Mouse (Mus musculus): ENCODE results near the gene B4galnt2. TPM values are rescaled to one million over a fixed set of nuclear protein-coding genes. Genes with fewer than 3 reads are reported as not detected.

B4galnt2 gene
- total and polyA plus RNA-seq, 3 experiments: 0.06 TPM; not detected in 2

DNA sequence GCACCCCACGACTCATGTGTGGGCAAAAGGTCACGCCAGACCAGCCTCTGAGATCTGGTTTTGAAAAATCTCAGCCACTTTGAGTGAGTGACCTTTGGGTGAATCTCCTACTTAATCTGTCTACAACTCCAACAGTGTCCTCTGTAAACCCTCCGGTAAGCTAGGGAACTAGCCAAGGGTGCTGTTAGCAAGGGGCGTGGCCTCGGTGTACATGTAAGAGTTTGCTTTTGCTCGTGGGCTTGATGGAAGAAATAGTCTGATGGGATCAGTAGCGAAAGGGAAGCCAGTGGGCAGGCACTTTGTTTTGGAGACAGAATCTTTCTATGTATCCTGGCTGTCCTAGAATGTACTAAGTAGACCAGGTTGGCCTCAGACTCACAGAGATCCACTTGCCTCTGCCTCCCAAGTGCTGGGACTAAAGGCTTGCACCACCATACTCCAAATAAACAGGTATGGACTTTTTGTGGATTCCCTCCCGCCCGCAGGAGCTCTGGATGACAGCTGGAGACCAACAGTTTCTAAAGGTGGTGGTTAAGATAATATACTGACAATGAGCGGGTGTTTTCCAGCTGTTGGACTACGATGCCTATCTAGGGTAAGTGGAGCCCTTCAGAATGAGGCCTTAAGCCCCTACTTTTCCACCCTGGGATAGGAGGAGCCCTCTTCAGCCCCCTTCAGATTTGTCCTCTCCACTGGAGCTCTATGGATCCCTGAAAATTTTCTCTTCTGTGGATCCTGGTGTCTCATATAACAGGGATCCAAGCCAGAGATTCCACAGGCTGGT, 86.3 kb downstream of the B4galnt2 start:
- 61% methylated on average over 11 of the region's 11 CpGs for WGBS
- H3K9ac ChIP-seq (ENCODE audit: low read depth, low read length): no peak overlapping the region
- no peaks in the 10 kb centered on the region for H3K27me3 ChIP-seq (ENCODE audit: control insufficient read depth, insufficient read depth, low read length)
- H3K4me1 ChIP-seq (ENCODE audit: control insufficient read depth, insufficient read depth, low read length): peaks cover 16% of the 10 kb centered on the region
- TF ChIP-seq EP300 (IDR thresholded peaks at IDR 0.05; ENCODE audit: insufficient read depth, low read depth, low read length): no peak
- 0 out of 2 replicates have a peak, but pooled peaks have one; percentile 34 for TF ChIP-seq POLR2A (IDR thresholded peaks at IDR 0.05; ENCODE audit: insufficient read depth, low read depth, low read length)
- TF ChIP-seq CTCF (IDR thresholded peaks at IDR 0.05): no peak
- DNase-seq: no peak
- H3K4me3 ChIP-seq: no peak overlapping the region
- H3K27ac ChIP-seq: peak overlapping the region; percentile 45
- H3K79me2 ChIP-seq (replicated peaks; ENCODE audit: control insufficient read depth, insufficient read depth, low read length): no peaks in the 10 kb centered on the region
- intact Hi-C loops (cut with DNase I): loop anchor here (2.0 kb wide), 1 partner anchor 58 kb away; no protein-coding TSS in a partner anchor
- no peaks in the 10 kb centered on the region for H3K36me3 ChIP-seq (ENCODE audit: control insufficient read depth, insufficient read depth, low read length)

DNA sequence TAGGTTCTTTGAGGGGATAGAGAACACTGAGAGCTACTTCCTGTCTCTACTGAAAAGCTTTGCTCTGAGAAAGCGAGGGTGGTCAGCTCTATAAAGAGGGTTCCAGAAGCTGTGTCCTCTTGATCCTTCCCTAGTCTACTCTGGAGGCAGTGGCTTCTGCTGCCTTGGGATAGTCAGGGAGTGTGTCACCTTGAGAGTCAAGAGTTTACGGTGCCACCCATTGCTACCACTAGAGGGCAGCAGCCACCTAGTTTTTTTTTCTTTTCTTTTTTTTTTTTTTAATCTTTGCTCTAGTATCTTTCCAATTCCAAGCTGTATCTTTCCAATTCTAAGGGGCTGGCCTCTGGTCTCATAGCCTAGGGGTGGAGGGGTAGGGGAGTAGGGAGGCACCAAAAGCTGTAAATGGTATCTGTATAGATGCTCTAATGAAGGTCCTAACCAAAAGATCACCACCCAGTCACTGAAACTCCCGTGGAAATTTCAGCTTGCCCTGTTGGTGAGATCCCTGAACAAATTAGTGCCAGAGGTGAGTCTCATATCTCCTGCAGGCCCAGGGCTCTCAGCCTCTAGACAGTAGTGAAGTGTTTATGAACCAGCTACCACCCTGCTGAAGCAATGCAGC, 87.1 kb downstream of the B4galnt2 start:
- Histone ChIP-seq H3K9ac (ENCODE audit: low read depth, low read length) (no peak overlapping the region; the same call in 1 of the 2 replicates), H3K79me2 (replicated peaks; ENCODE audit: control insufficient read depth, insufficient read depth, low read length) (no peaks in the 10 kb centered on the region), H3K27ac (peak overlapping the region; percentile 75), H3K27me3 (ENCODE audit: control insufficient read depth, insufficient read depth, low read length) (no peaks in the 10 kb centered on the region), H3K4me1 (ENCODE audit: control insufficient read depth, insufficient read depth, low read length) (peaks cover 16% of the 10 kb centered on the region), H3K36me3 (ENCODE audit: control insufficient read depth, insufficient read depth, low read length) (no peaks in the 10 kb centered on the region), H3K4me3 (no peak overlapping the region)
- no peak for TF ChIP-seq POLR2A (IDR thresholded peaks at IDR 0.05; ENCODE audit: insufficient read depth, low read depth, low read length)
- peak; percentile 92; the same call in 1 of the 2 replicates for TF ChIP-seq CTCF (IDR thresholded peaks at IDR 0.05)
- TF ChIP-seq EP300 (IDR thresholded peaks at IDR 0.05; ENCODE audit: insufficient read depth, low read depth, low read length): peak; percentile 84
- WGBS: 8% methylated on average over 3 of the region's 3 CpGs
- DNase-seq: peak; percentile 68 to 76
- intact Hi-C loops (cut with DNase I): loop anchor here (1.0 to 2.0 kb wide), 2 partner anchors 26 to 57 kb away; no protein-coding TSS in a partner anchor

DNA sequence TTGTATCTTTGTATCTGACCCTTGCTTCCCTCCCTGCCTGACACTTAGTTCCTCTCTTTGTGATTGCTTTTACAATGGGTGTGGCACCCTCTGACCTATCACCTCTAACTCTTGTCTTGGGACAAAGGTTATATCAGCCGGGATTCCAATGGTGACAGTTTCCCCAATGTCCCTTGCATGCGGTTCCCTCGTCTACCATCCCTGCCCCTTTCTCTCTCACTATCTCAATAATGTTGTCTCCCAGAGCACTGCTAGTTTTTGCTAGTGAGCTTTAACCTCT, 87.6 kb downstream of the B4galnt2 start:
- 16% methylated on average over 3 of the region's 3 CpGs for WGBS

DNA sequence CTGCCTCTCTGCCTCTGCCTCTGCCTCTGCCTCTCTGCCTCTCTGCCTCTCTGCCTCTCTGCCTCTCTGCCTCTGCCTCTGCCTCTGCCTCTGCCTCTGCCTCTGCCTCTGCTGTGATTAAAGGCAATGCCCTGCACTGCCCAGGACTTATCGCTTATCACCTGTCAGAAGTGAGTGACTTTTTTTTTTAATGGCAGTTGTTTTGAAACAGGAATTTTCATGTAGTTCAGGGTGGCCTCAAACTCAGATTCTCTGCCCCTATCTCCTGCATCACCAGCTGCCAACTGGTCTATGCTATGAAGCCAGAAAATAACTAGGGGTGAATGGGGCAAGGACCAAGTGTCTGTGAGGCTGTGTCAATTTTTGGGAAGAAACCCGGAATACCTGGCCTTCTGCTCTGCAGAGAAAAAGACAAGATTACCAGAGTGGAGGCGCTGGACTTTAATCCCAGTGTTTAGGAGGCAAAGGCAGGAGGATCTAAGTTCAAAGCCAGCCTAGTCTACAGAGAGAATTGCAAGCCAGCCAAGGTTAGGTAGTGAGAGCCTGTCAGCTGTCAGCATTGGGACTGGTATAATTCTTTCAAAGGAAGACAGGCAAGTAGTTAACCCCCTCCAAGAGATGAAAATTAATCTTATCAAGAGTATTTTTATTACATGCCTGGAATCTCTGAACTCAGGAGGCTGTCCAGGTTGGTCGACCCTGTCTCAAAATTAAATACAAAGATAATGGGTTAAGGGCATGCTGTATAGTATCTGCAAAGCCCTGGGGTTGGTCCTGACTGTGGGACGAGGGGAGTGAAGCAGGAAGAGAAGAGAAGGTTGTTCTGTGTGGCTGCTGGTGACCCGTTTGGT, 88.1 kb downstream of the B4galnt2 start:
- H3K9ac ChIP-seq (ENCODE audit: low read depth, low read length): peak overlapping the region; percentile 3; the same call in 1 of the 2 replicates
- H3K79me2 ChIP-seq (replicated peaks; ENCODE audit: control insufficient read depth, insufficient read depth, low read length): no peaks in the 10 kb centered on the region
- TF ChIP-seq CTCF (IDR thresholded peaks at IDR 0.05) (no peak), POLR2A (IDR thresholded peaks at IDR 0.05; ENCODE audit: insufficient read depth, low read depth, low read length) (no peak), EP300 (IDR thresholded peaks at IDR 0.05; ENCODE audit: insufficient read depth, low read depth, low read length) (no peak)
- intact Hi-C loops (cut with DNase I): loop anchor here (1.0 kb wide), 1 partner anchor 27 kb away; no protein-coding TSS in a partner anchor
- no peak overlapping the region for H3K4me3 ChIP-seq
- no peak for DNase-seq
- H3K27me3 ChIP-seq (ENCODE audit: control insufficient read depth, insufficient read depth, low read length): no peaks in the 10 kb centered on the region
- peaks cover 16% of the 10 kb centered on the region for H3K4me1 ChIP-seq (ENCODE audit: control insufficient read depth, insufficient read depth, low read length)
- peak overlapping the region; percentile 75 for H3K27ac ChIP-seq
- WGBS: 36% methylated on average over 6 of the region's 6 CpGs
- H3K36me3 ChIP-seq (ENCODE audit: control insufficient read depth, insufficient read depth, low read length): no peaks in the 10 kb centered on the region

More for the DNA sequence above, 87.6 kb downstream of the B4galnt2 start:
- Histone ChIP-seq H3K4me1 (ENCODE audit: control insufficient read depth, insufficient read depth, low read length) (peaks cover 16% of the 10 kb centered on the region), H3K27me3 (ENCODE audit: control insufficient read depth, insufficient read depth, low read length) (no peaks in the 10 kb centered on the region), H3K4me3 (no peak overlapping the region), H3K27ac (peak overlapping the region; percentile 75), H3K36me3 (ENCODE audit: control insufficient read depth, insufficient read depth, low read length) (no peaks in the 10 kb centered on the region), H3K9ac (ENCODE audit: low read depth, low read length) (peak overlapping the region; percentile 3; the same call in 1 of the 2 replicates), H3K79me2 (replicated peaks; ENCODE audit: control insufficient read depth, insufficient read depth, low read length) (no peaks in the 10 kb centered on the region)
- intact Hi-C loops (cut with DNase I): loop anchor here (1.0 kb wide), 1 partner anchor 26 kb away; no protein-coding TSS in a partner anchor
- no peak for DNase-seq
- TF ChIP-seq EP300 (IDR thresholded peaks at IDR 0.05; ENCODE audit: insufficient read depth, low read depth, low read length) (no peak), POLR2A (IDR thresholded peaks at IDR 0.05; ENCODE audit: insufficient read depth, low read depth, low read length) (no peak), CTCF (IDR thresholded peaks at IDR 0.05) (no peak)

GRCm38 (mm10) chr11:95825625-95826024, 89.1 kb downstream of the B4galnt2 start:
- intact Hi-C loops (cut with DNase I): loop anchor here (2.0 kb wide), 1 partner anchor 29 kb away; no protein-coding TSS in a partner anchor

More at GRCm38 (mm10) chr11:95825625-95826024, 89.1 kb downstream of the B4galnt2 start:
- 8% methylated on average over 3 of the region's 3 CpGs for WGBS
- DNase-seq: no peak
- Histone ChIP-seq H3K79me2 (replicated peaks; ENCODE audit: control insufficient read depth, insufficient read depth, low read length) (no peaks in the 10 kb centered on the region), H3K9ac (ENCODE audit: low read depth, low read length) (peak overlapping the region; percentile 79), H3K27me3 (ENCODE audit: control insufficient read depth, insufficient read depth, low read length) (no peaks in the 10 kb centered on the region), H3K36me3 (ENCODE audit: control insufficient read depth, insufficient read depth, low read length) (no peaks in the 10 kb centered on the region), H3K4me1 (ENCODE audit: control insufficient read depth, insufficient read depth, low read length) (peaks cover 12% of the 10 kb centered on the region), H3K4me3 (peak overlapping the region; percentile 81), H3K27ac (peak overlapping the region; percentile 97)
- TF ChIP-seq POLR2A (IDR thresholded peaks at IDR 0.05; ENCODE audit: insufficient read depth, low read depth, low read length) (no peak), CTCF (IDR thresholded peaks at IDR 0.05) (no peak), EP300 (IDR thresholded peaks at IDR 0.05; ENCODE audit: insufficient read depth, low read depth, low read length) (no peak)

Measured in heart, adult 2 months (tissue).